Mouse (Mus musculus): ENCODE measurements around the gene Apc2. TPM values are rescaled to one million over a fixed set of nuclear protein-coding genes. Genes with fewer than 3 reads are reported as not detected.

The Apc2 gene
- total RNA-seq, 4 experiments from 2014 or later, result 2.2 to 3.1 (median 2.2) TPM

Small RNAs within 50 kb of the gene (microRNA-seq; reads per million reads assigned to microRNA genes)
- not detected for gene Mir6911

Other genes starting within 250 kb of the Apc2 start
- 1,000 to 10,000 TPM; 1,048 to 1,125 (median 1,067) TPM for gene Gpx4, start 248.8 kb upstream of the Apc2 start, total RNA-seq (2022)
- gene Sbno2, start 190.4 kb upstream of the Apc2 start, total RNA-seq (2022), result 10 to 100 TPM in 3 of 4 experiments, 1 to 10 TPM in 1; 9.5 to 12.0 (median 11.1) TPM
- gene Stk11, start 180.2 kb upstream of the Apc2 start, total RNA-seq (2022), result 100 to 1,000 TPM; 148 to 176 (median 153) TPM
- 1,000 to 10,000 TPM; 1,050 to 1,135 (median 1,101) TPM for gene Atp5d, start 157.3 kb upstream of the Apc2 start, total RNA-seq (2022)
- gene Cbarp, start 155.1 kb upstream of the Apc2 start, total RNA-seq (2022), result 1 to 10 TPM; 3.8 to 6.1 (median 4.6) TPM
- gene Midn, start 147.7 kb upstream of the Apc2 start, total RNA-seq (2022), result 100 to 1,000 TPM in 1 of 4 experiments, 10 to 100 TPM in 3; 83.9 to 111 (median 91.0) TPM
- 10 to 100 TPM; 34.7 to 69.7 (median 51.6) TPM for gene Cirbp, start 130.0 kb upstream of the Apc2 start, total RNA-seq (2022)
- 1 to 10 TPM; 4.9 to 7.7 (median 5.9) TPM for gene 1600002K03Rik, start 123.0 kb upstream of the Apc2 start, total RNA-seq (2022)
- gene Efna2, start 116.5 kb upstream of the Apc2 start, total RNA-seq (2022), result 1 to 10 TPM in 3 of 4 experiments, under 1 TPM in 1; 0.78 to 1.2 (median 1.1) TPM
- 10 to 100 TPM; 10.5 to 16.3 (median 14.6) TPM for gene Mum1, start 69.5 kb upstream of the Apc2 start, total RNA-seq (2022)
- gene Ndufs7, start 46.9 kb upstream of the Apc2 start, total RNA-seq (2022), result 1,000 to 10,000 TPM in 3 of 4 experiments, 100 to 1,000 TPM in 1; 949 to 1,112 (median 1,023) TPM
- 10 to 100 TPM; 10.3 to 17.1 (median 14.7) TPM for gene Gamt, start 35.0 kb upstream of the Apc2 start, total RNA-seq (2022)
- gene Dazap1, start 34.5 kb upstream of the Apc2 start, total RNA-seq (2022), result 10 to 100 TPM; 49.2 to 62.8 (median 56.5) TPM
- 100 to 1,000 TPM; 763 to 919 (median 846) TPM for gene Rps15, start 3.5 kb upstream of the Apc2 start, total RNA-seq (2022)
- gene 2310011J03Rik, start 24.6 kb downstream of the Apc2 start, total RNA-seq (2022), result 10 to 100 TPM; 14.3 to 19.8 (median 16.3) TPM
- 1 to 10 TPM; 1.7 to 3.1 (median 2.7) TPM for gene Pcsk4, start 33.5 kb downstream of the Apc2 start, total RNA-seq (2022)
- 1 to 10 TPM; 3.1 to 7.6 (median 5.0) TPM for gene Reep6, start 34.0 kb downstream of the Apc2 start, total RNA-seq (2022)
- 100 to 1,000 TPM in 2 of 4 experiments, 10 to 100 TPM in 2; 87.9 to 109 (median 99.6) TPM for gene Adamtsl5, start 52.4 kb downstream of the Apc2 start, total RNA-seq (2022)
- 1 to 10 TPM in 2 of 4 experiments, under 1 TPM in 2; 0.91 to 1.3 (median 1.1) TPM for gene Plk5, start 60.5 kb downstream of the Apc2 start, total RNA-seq (2022)
- 1 to 10 TPM; 5.9 to 9.8 (median 8.3) TPM for gene Mex3d, start 91.7 kb downstream of the Apc2 start, total RNA-seq (2022)
- gene Mbd3, start 103.6 kb downstream of the Apc2 start, total RNA-seq (2022), result 100 to 1,000 TPM in 1 of 4 experiments, 10 to 100 TPM in 3; 92.9 to 107 (median 97.0) TPM
- gene Uqcr11, start 110.9 kb downstream of the Apc2 start, total RNA-seq (2022), result 1,000 to 10,000 TPM; 1,795 to 2,190 (median 1,939) TPM
- gene Tcf3, start 137.7 kb downstream of the Apc2 start, total RNA-seq (2022), result 10 to 100 TPM; 15.8 to 18.0 (median 17.6) TPM
- under 1 TPM in 1 of 4 experiments, not detected in 3; 0.09 TPM for gene Onecut3, start 198.9 kb downstream of the Apc2 start, total RNA-seq (2022)
- gene Atp8b3, start 243.1 kb downstream of the Apc2 start, total RNA-seq (2022), result not detected